Mouse (Mus musculus) testis, adult 2 months (tissue): ENCODE data around the gene Nrp1.

Source experiments
- CTCF ChIP-seq: fragments of 200-500 bp; IDR thresholded peaks from 2 replicates; pipeline ENCODE4 v1.5.1; 2012; ENCODE audit warnings: low read depth, mild to moderate bottlenecking, inconsistent platforms, low read length, moderate library complexity; ENCODE audit not compliant: control insufficient read depth, insufficient read depth, insufficient replicate concordance
- POLR2A ChIP-seq: fragments of 200-500 bp; IDR thresholded peaks from 2 replicates; pipeline ENCODE4 v1.6.1; 2012; ENCODE audit warnings: low read depth, mild to moderate bottlenecking, inconsistent platforms, low read length, moderate library complexity; ENCODE audit not compliant: control insufficient read depth

DNA sequence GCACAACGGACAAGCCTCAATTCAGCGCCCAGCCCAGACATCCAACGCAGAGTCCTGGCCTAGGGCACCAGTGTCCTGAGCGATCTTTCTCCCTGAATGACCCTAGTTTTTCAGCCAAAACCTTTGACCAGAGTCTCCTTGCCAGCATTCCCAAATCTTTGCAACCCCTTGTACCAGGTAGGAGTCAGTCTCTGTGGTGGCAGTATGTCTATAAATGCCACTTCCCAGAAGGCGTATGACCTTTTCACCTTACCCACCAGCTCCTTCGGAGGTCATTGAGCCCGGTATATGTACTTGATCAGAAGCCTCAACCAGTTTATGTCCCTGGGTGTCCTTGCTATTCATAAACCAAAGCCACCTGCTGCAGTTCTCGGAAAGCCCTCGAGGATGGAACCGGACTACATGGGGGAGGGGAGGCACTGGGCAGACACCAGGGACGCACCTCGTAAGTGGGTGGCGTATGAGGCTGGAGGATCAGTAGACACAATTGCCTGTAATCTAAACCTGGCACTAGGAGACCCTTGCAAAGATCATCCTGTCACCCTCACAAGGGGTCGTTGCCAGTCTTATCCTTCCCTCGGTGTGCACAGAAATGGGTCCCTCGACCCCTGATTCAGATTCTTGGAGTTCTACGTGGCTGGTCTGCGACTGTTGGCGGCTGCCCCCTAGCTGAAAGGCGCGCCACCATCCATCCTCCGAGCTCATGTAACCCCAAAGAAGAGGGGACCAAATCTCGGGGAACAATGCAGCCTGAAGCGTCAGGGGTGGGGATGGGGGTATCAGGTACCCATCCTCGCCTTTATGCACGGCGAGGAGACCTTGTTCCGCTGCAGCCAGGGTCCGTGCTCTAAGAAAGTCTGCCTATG, 631 bp upstream of the Nrp1 start:
- TF ChIP-seq POLR2A, result no peak
- no peak for TF ChIP-seq CTCF
